Comparison of ENCODE assay signal across 1 mouse cellular context in genomic region chr12:11178486-11179154, GRCm38 (mm10).
TF ChIP-seq lines count a peak whose summit lies in the region.

No protein-coding gene starts in this region.

TF ChIP-seq in CH12.LX, 34 proteins besides CTCF, POLR2A, EP300 and RAD21 (continued from another document):
- TF ChIP-seq SIN3A (IDR thresholded peaks at IDR 0.05; ENCODE audit: low read length) (0 out of 2 replicates have a peak, but pooled peaks have one; percentile 21), BHLHE40 (IDR thresholded peaks at IDR 0.05; ENCODE audit: low read depth, low read length) (0 out of 2 replicates have a peak, but pooled peaks have one; percentile 9), ZC3H11A (IDR thresholded peaks at IDR 0.05; ENCODE audit: low read depth, low read length) (peak; percentile 43; the same call in 1 of the 2 replicates), ZNF384 (IDR thresholded peaks at IDR 0.05; ENCODE audit: low read depth, low read length) (no peak), HCFC1 (IDR thresholded peaks at IDR 0.05; ENCODE audit: low read depth, low read length) (0 out of 2 replicates have a peak, but pooled peaks have one; percentile 25), ELF1 (IDR thresholded peaks at IDR 0.05; ENCODE audit: low read depth, low read length) (peak; percentile 33; the same call in 1 of the 2 replicates), TBP (conservative IDR thresholded peaks at IDR 0.05; ENCODE audit: low read depth, low read length) (no peak), CHD1 (IDR thresholded peaks at IDR 0.05; ENCODE audit: low read depth, low read length) (no peak), PAX5 (IDR thresholded peaks at IDR 0.05; ENCODE audit: low read length) (no peak), JUND (conservative IDR thresholded peaks at IDR 0.05; ENCODE audit: low read depth, low read length) (no peak), TCF12 (IDR thresholded peaks at IDR 0.05; ENCODE audit: low read depth, low read length) (peak; percentile 22; the same call in 1 of the 2 replicates), MAX (IDR thresholded peaks at IDR 0.05; ENCODE audit: low read length) (peak; percentile 47; the same call in 1 of the 2 replicates), ZMIZ1 (IDR thresholded peaks at IDR 0.05; ENCODE audit: low read depth, low read length) (no peak)
